Mouse (Mus musculus) stomach, embryonic 15.5 days (tissue): ENCODE results near the gene Adgrl1. TPM values are rescaled to one million over a fixed set of nuclear protein-coding genes. Genes with fewer than 3 reads are reported as not detected.
"Not testable (repeated sequence)": the region's sequence is repeated elsewhere in the genome, so short reads cannot be mapped to it uniquely, and the experiment has no call there.

ENCODE experiments used
- ATAC-seq: fragments of 200-750 bp; cut with Nextera tagmentation; 2 replicates; pipeline ENCODE4 v1.8.0; 2017; ENCODE audit warnings: low read depth, moderate number of reproducible peaks, moderate TSS enrichment; ENCODE audit not compliant: insufficient read depth, low FRiP score
- H3K27ac ChIP-seq: fragments of 300-500 bp; sonication (generic); 2 replicates; pipeline ENCODE4 v1.5.1; 2015; ENCODE audit warnings: mild to moderate bottlenecking, inconsistent platforms
- H3K27me3 ChIP-seq: fragments of 300-500 bp; sonication (generic); replicated peaks from 2 replicates; pipeline ENCODE4 v1.6.1; 2015; ENCODE audit warnings: inconsistent platforms
- H3K36me3 ChIP-seq: fragments of 300-500 bp; sonication (generic); 2 replicates; pipeline ENCODE4 v1.6.1; 2015; ENCODE audit warnings: inconsistent platforms
- H3K4me1 ChIP-seq: fragments of 300-500 bp; sonication (generic); 2 replicates; pipeline ENCODE4 v1.6.1; 2015; ENCODE audit warnings: inconsistent platforms
- H3K4me2 ChIP-seq: fragments of 300-500 bp; sonication (generic); 2 replicates; pipeline ENCODE4 v1.6.1; 2015; ENCODE audit warnings: mild to moderate bottlenecking, inconsistent platforms
- H3K4me3 ChIP-seq: fragments of 300-500 bp; sonication (generic); replicated peaks from 2 replicates; pipeline ENCODE4 v1.5.1; 2015; ENCODE audit warnings: inconsistent platforms
- H3K9ac ChIP-seq: fragments of 300-500 bp; sonication (generic); 2 replicates; pipeline ENCODE4 v1.6.1; 2015; ENCODE audit warnings: inconsistent platforms
- H3K9me3 ChIP-seq: fragments of 300-500 bp; sonication (generic); 2 replicates; pipeline ENCODE4 v1.6.1; 2016; ENCODE audit warnings: inconsistent platforms
- whole genome bisulfite sequencing: fragments of 180-500 bp; shearing (Covaris S2); methylation state at CpG from one replicate; pipeline ENCODE4 v1.1.7; 2015; 5-methylcytosine and 5-hydroxymethylcytosine counted together
- microRNA-seq: library from miRNA; unstranded; fragments of <30 nt; microRNA quantifications from one replicate; pipeline ENCODE4, GENCODE M21; 2016
- polyA plus RNA-seq: library from polyadenylated mRNA; unstranded; fragments of >200 nt; fragmentation: Nextera tagmentation; extraction: Ambion mirVana; gene quantifications from 2 replicates; pipeline ENCODE4 v1.2.1, GENCODE M21; 2015

Gene Adgrl1
- polyA plus RNA-seq, 1 experiment from 2014 or later = 17.7 TPM

DNA sequence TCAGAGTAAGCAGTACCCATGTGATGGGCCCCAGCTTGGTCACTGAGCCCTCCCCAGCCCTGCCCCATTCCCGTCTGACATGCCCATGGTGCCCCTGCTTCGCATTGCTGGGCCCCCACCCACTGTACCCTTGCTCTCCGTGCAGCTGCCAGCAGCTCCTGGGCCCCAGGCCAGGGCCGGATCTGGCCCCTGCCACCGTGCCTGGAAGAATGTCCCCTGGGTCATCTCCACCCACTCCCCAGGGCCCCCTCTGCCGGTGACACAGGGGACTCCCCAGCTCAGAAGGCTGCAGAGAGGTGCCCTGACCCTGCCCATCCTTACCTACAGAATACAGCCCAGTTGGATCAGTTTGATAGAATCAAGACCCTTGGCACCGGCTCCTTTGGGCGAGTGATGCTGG lies 80.9 kb downstream of the Adgrl1 start:
- Histone ChIP-seq H3K4me3 (no peak overlapping the region), H3K4me2 (no peak overlapping the region), H3K9ac (no peak overlapping the region), H3K9me3 (no peaks in the 10 kb centered on the region), H3K4me1 (peaks cover 23% of the 10 kb centered on the region), H3K36me3 (peaks cover 36% of the 10 kb centered on the region), H3K27ac (no peak overlapping the region), H3K27me3 (no peaks in the 10 kb centered on the region)
- no peak for ATAC-seq
- WGBS = 87% methylated on average over 8 of the region's 8 CpGs

DNA sequence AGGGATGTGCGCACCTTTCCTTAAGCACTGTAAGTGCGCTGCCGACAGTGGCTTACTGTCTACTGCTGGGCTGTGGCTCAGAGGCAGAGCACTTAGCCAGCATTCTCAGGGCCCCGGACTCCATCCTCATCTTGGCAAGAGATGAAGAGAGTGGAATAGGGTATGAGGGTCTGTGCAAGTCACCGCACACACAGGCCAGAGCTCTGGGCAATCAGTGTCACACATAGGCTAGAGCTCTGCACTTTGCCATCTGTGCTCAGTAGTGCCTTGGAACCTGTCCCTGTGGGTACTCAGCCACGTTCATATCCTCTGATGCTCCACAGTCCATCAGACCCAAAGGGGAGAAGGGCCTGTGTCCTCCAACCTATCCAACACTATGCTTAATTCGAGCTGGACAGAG lies 81.6 kb downstream of the Adgrl1 start:
- Histone ChIP-seq H3K27ac (no peak overlapping the region), H3K4me2 (no peak overlapping the region), H3K9ac (no peak overlapping the region), H3K36me3 (peaks cover 39% of the 10 kb centered on the region), H3K9me3 (no peaks in the 10 kb centered on the region), H3K4me1 (peaks cover 19% of the 10 kb centered on the region), H3K27me3 (no peaks in the 10 kb centered on the region), H3K4me3 (no peak overlapping the region)
- no peak for ATAC-seq
- 96% methylated on average over 7 of the region's 7 CpGs for WGBS

DNA sequence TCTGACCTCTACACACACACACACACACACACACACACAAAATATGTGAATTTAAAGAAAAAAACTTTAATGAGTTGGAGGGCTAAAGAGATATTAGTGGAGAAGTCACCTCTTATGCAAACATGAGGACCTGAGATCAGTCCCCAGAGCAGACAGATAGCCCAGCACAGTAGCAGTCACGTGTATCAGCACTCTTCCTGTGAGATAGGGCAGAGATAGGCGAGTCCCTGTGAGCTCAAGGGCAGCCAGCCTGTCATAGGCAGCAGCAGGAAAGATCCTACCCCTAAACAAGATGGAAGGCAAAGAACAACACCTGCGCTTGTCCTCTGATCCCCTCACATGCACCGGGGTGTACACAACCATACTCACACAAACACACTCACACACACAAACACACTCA lies 82.5 kb downstream of the Adgrl1 start:
- H3K9me3 ChIP-seq = no peaks in the 10 kb centered on the region
- H3K4me2 ChIP-seq = no peak overlapping the region
- H3K9ac ChIP-seq = no peak overlapping the region
- peaks cover 46% of the 10 kb centered on the region for H3K36me3 ChIP-seq
- H3K27me3 ChIP-seq = no peaks in the 10 kb centered on the region
- H3K4me1 ChIP-seq = peaks cover 10% of the 10 kb centered on the region; the same call in 1 of the 2 replicates
- H3K4me3 ChIP-seq = no peak overlapping the region
- no peak; the same call in 1 of the 2 replicates for ATAC-seq
- WGBS = 71% methylated on average over 4 of the region's 4 CpGs
- H3K27ac ChIP-seq = no peak overlapping the region

DNA sequence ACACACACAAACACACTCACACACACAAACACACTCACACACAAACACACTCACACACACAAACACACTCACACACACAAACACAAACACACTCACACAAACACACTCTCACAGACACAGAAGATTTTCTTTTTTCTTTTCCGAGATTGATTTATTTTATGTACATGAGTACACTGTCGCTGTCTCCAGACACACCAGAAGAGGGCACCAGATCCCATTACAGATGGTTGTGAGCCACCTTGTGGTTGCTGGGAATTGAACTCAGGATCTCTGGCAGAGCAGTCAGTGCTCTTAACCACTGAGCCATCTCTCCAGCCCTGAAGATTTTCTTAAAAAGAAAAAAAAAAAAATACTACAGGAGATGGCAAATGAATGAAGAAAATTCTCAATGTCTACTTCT lies 83.3 kb downstream of the Adgrl1 start:
- peaks cover 51% of the 10 kb centered on the region for H3K36me3 ChIP-seq
- ATAC-seq, H3K27ac ChIP-seq, H3K4me3 ChIP-seq, H3K9me3 ChIP-seq, H3K4me1 ChIP-seq, H3K4me2 ChIP-seq, H3K9ac ChIP-seq, H3K27me3 ChIP-seq: not testable (repeated sequence)
- WGBS = 98% methylated on average over 2 of the region's 2 CpGs

DNA sequence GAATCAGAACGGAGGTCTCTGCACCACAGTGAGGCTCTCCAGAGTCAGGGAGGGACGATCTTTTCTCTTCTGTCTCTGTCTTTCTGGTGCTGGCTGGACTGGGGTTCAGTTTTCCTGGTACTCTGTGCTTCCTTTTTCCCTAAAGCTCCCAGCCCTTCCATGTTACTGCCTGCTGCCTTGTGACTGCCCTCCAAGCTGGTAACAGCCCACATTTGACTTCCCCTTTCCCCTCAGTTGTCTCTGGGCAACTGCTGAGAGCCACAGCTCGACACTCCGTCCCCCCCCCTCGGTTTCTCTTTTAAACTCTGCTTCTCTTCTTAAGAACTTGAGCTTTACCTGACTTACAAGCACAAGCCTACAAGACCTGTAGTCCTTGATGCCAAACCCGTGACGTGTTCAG lies 89.3 kb downstream of the Adgrl1 start:
- peaks cover 54% of the 10 kb centered on the region for H3K36me3 ChIP-seq
- H3K27ac ChIP-seq = no peak overlapping the region
- H3K9me3 ChIP-seq = no peaks in the 10 kb centered on the region
- H3K27me3 ChIP-seq = no peaks in the 10 kb centered on the region
- ATAC-seq = no peak
- no peak overlapping the region for H3K4me2 ChIP-seq
- H3K4me3 ChIP-seq = no peak overlapping the region
- no peak overlapping the region for H3K9ac ChIP-seq
- 86% methylated on average over 7 of the region's 7 CpGs for WGBS
- H3K4me1 ChIP-seq = no peaks in the 10 kb centered on the region

DNA sequence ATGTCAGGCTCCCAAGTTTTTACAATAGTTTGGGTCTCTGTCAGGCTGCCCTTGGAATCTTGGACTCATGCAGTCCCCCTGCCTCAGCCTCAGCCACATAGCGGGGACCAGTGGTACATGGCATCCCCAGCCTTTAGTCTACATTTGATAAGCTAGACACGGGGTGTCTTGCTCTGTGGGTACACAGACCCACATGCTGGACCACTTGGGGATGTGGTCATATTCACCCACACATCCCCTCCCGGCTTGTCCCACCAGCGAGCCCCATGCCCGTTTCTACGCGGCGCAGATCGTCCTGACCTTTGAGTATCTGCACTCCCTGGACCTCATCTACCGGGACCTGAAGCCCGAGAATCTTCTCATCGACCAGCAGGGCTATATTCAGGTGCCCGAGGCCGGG lies 90.3 kb downstream of the Adgrl1 start:
- H3K27me3 ChIP-seq = no peaks in the 10 kb centered on the region
- no peak overlapping the region for H3K4me2 ChIP-seq
- H3K4me1 ChIP-seq = no peaks in the 10 kb centered on the region
- peaks cover 47% of the 10 kb centered on the region for H3K36me3 ChIP-seq
- WGBS = 95% methylated on average over 14 of the region's 14 CpGs
- H3K9me3 ChIP-seq = no peaks in the 10 kb centered on the region
- H3K4me3 ChIP-seq = no peak overlapping the region
- H3K27ac ChIP-seq = no peak overlapping the region
- ATAC-seq = no peak
- no peak overlapping the region for H3K9ac ChIP-seq

Small RNA genes lying within 50 kb of the gene (microRNA-seq; reads per million reads assigned to microRNA genes)
- gene Gm44330 (not detected), gene Gm44450 (not detected)

Other genes with a start within 250 kb of the Adgrl1 start
- gene Gipc1, start 247.4 kb upstream of the Adgrl1 start, polyA plus RNA-seq = 183 and 191 TPM in 2 replicates
- gene Ptger1, start 233.4 kb upstream of the Adgrl1 start, polyA plus RNA-seq = 4.4 and 5.4 TPM in 2 replicates
- 29.2 and 34.8 TPM in 2 replicates for gene Pkn1, start 200.9 kb upstream of the Adgrl1 start, polyA plus RNA-seq
- gene Ddx39, start 184.9 kb upstream of the Adgrl1 start, polyA plus RNA-seq = 180 and 185 TPM in 2 replicates
- gene Adgre5, start 158.8 kb upstream of the Adgrl1 start, polyA plus RNA-seq = 29.8 and 33.7 TPM in 2 replicates
- gene Gm10644, start 55.1 kb downstream of the Adgrl1 start, polyA plus RNA-seq = 0.42 and 0.53 TPM in 2 replicates
- gene Asf1b, start 55.4 kb downstream of the Adgrl1 start, polyA plus RNA-seq = 55.0 and 57.3 TPM in 2 replicates
- gene Prkaca, start 72.9 kb downstream of the Adgrl1 start, polyA plus RNA-seq = 113 and 125 TPM in 2 replicates
- 8.9 and 9.9 TPM in 2 replicates for gene Samd1, start 97.6 kb downstream of the Adgrl1 start, polyA plus RNA-seq
- 0.53 and 0.68 TPM in 2 replicates for gene 1700067K01Rik, start 101.4 kb downstream of the Adgrl1 start, polyA plus RNA-seq
- gene 2210011C24Rik, start 112.1 kb downstream of the Adgrl1 start, polyA plus RNA-seq = 0.67 and 1.0 TPM in 2 replicates
- 6.6 and 6.7 TPM in 2 replicates for gene Palm3, start 121.4 kb downstream of the Adgrl1 start, polyA plus RNA-seq
- gene Il27ra, start 142.5 kb downstream of the Adgrl1 start, polyA plus RNA-seq = 1.1 and 1.7 TPM in 2 replicates
- gene Rln3, start 144.9 kb downstream of the Adgrl1 start, polyA plus RNA-seq = not detected in 2 replicates
- gene Gm10643, start 165.0 kb downstream of the Adgrl1 start, polyA plus RNA-seq = 1.1 and 1.3 TPM in 2 replicates
- gene Rfx1, start 166.7 kb downstream of the Adgrl1 start, polyA plus RNA-seq = 8.0 and 8.8 TPM in 2 replicates
- 6.8 and 7.7 TPM in 2 replicates for gene Dcaf15, start 204.7 kb downstream of the Adgrl1 start, polyA plus RNA-seq
- 0.36 and 0.39 TPM in 2 replicates for gene Podnl1, start 225.9 kb downstream of the Adgrl1 start, polyA plus RNA-seq
- gene Cc2d1a, start 247.8 kb downstream of the Adgrl1 start, polyA plus RNA-seq = 22.2 and 22.7 TPM in 2 replicates
- gene 4930432K21Rik, start 247.9 kb downstream of the Adgrl1 start, polyA plus RNA-seq = 0.91 and 1.2 TPM in 2 replicates